Mouse (Mus musculus) heart, postnatal 14 days (tissue): ENCODE measurements around the gene Tcl1b2. TPM values are rescaled to one million over a fixed set of nuclear protein-coding genes. Genes with fewer than 3 reads are reported as not detected.
A peak's percentile ranks its signal among the peaks of the same experiment; 100 is the strongest.
"Not testable (repeated sequence)": the region's sequence is repeated elsewhere in the genome, so short reads cannot be mapped to it uniquely, and the experiment has no call there.

Experiments used
- DNase-seq, 2 experiments: peaks; one replicate each; pipeline ENCODE4 v3.0.0; 2021 to 2022
- intact Hi-C: fragments of 180-260 bp; cut with DNase I; formaldehyde crosslinking; loops from one replicate; pipeline ENCODE4 v1.15.1; 2025
- total RNA-seq, 2 experiments: library from RNA; stranded (reverse); gene quantifications; 2 replicates each; pipeline ENCODE4 v1.2.3; 2021

Gene Tcl1b2
- total RNA-seq, 2 experiments from 2014 or later, result not detected

- intact Hi-C loops, result no loop called here
- no peak for DNase-seq
Measured at GRCm38 (mm10) chr12:105159390-105159789, 13.6 kb downstream of the Tcl1b2 start, which contains the start of gene Tcl1b1. TSS of gene Tcl1b1 (plus strand) at chr12:105159690.

DNA sequence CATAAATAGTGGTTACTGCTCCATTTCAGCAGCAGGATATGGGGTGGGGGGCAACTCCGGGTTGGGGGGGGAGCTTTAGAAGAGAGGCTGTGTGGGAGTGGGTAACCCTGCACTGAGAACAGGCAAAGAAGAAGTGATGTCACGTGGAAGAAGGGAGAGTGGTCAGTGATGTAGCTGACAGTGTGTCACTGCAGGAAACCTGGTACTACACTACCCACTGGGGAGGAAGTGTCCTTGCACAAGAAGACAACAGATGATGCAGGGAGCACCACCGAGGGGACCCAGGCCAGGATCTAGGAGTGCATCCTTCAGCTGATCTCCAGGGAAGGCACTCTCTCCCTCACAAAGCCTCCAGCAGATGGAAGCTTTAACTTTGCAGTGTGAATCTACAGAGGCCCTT, 20.9 kb downstream of the Tcl1b2 start:
- no peak for DNase-seq
- intact Hi-C loops, result no loop called here

DNA sequence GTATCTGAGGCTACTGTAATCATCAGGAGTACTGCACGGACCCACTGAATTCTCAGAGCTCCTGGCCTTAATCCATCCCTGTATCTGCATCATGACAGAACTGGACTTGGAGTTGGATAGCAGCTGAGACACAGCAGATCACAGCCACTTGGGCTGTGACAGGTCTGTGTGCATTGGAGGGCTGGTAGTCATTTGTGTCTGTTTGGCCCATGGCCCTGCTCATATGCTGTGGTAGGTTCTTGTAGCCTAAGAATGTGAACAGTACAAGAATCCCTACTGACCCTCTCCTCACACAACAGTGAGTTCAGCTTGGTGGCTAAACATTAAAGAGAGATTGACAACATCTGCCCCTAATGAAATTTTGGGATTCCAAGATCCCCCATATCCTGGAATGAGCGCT, 27.6 kb downstream of the Tcl1b2 start:
- intact Hi-C loops, result loop anchor here (10.0 kb wide), 1 partner anchor 119 kb away; no protein-coding TSS in a partner anchor
- no peak for DNase-seq

DNA sequence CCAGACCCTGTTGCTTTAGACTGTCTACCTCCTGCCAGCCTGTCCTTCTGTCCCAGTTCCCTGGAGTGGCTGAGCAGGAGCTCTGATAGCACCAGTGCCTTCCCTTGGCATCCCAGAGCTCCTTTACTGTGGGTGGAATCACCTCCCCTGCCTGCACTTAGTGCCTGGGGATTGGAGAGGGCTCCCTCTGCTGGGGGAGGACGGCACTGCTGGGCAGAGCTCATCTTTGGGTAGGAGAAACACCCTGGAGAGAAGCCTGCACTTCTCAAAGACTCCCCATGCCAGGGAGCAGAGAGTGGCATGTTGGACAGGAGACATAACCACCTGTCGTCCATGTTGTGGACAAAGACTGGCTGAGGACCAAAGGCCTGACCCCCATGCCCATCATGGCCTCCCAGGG, 28.5 kb downstream of the Tcl1b2 start:
- intact Hi-C loops, result loop anchor here (10.0 kb wide), 1 partner anchor 120 kb away; no protein-coding TSS in a partner anchor
- peak; percentile 48 to 68 for DNase-seq

GRCm38 (mm10) chr12:105176044-105176443, 30.2 kb downstream of the Tcl1b2 start, which contains the start of gene Tcl1b5:
TSS of gene Tcl1b5 (plus strand) at chr12:105176344.
- intact Hi-C loops, result loop anchor here (10.0 kb wide), 1 partner anchor 121 kb away; no protein-coding TSS in a partner anchor
- not testable (repeated sequence) for DNase-seq

DNA sequence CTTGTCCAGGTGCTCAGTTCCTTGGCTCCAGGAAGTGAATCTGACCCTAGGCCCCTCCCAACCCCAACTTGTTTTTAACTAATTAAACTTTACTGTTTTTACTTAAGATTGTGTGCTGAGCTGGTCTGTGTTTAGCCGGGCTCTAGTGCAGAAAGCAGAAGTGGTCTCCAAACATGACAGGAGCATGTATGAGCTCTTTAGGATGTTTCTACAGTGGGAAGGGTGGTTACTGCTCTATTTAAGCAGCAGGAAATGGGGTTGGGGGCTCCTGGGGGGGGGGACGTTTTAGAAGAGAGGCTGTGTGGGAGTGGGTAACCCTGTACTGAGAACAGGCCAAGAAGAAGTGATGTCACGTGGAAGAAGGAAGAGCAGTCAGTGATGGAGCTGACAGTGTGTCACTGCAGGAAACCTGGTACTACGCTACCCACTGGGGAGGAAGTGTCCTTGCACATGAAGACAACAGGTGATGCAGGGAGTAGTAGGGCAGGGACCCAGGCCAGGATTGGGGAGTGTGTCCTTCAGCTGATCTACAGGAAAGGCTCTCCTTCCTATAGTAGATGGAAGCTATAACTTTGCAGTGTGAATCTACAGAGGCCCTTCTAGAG, 35.3 kb downstream of the Tcl1b2 start:
- intact Hi-C loops, DNase-seq: not testable (repeated sequence)

GRCm38 (mm10) chr12:105188980-105189379, 43.2 kb downstream of the Tcl1b2 start:
- intact Hi-C loops, result not testable (repeated sequence)
- peak in 1 of 2 experiments; percentile 10 for DNase-seq

GRCm38 (mm10) chr12:105190743-105191142, 44.9 kb downstream of the Tcl1b2 start, which contains the start of gene Tcl1b3:
TSS of gene Tcl1b3 (plus strand) at chr12:105191043.
- DNase-seq, intact Hi-C loops: not testable (repeated sequence)

GRCm38 (mm10) chr12:105199684-105200497, 54.1 kb downstream of the Tcl1b2 start:
- DNase-seq, intact Hi-C loops: not testable (repeated sequence)

DNA sequence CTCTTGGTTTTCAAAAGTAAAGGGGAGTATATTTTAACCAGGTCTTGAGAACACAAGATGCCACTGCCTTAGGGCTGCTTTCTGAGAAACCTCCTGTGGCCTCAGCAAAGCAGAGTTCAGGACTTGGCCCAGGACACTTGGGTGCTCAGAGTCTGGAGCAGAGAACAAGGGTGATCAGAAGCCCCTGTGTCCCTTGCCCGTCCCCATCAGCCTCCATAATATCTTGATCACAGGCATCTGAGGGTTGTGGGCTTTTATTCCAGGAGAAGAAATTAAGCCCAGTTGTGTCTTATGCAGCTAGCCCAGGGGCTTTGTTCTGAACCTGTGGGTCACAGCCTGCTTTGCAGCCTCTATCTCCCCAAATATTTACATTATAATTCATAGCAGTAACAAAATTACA, 55.8 kb downstream of the Tcl1b2 start, which contains the start of gene Tcl1b4:
TSS of gene Tcl1b4 (plus strand) at position 301 of the 400 bp plus-strand sequence.
- DNase-seq, intact Hi-C loops: not testable (repeated sequence)

Other genes with a start within 250 kb of the Tcl1b2 start
- gene Syne3, start 136.2 kb upstream of the Tcl1b2 start, total RNA-seq, result 1 to 10 TPM; 5.2 to 6.1 TPM
- 10 to 100 TPM; 90.2 to 91.5 TPM for gene Glrx5, start 113.3 kb upstream of the Tcl1b2 start, total RNA-seq
- gene Tcl1b1, start 13.7 kb downstream of the Tcl1b2 start, total RNA-seq, result not detected
- gene Tcl1b5, start 30.3 kb downstream of the Tcl1b2 start, total RNA-seq, result not detected
- not detected for gene Tcl1b3, start 45.0 kb downstream of the Tcl1b2 start, total RNA-seq
- not detected for gene Tcl1b4, start 55.9 kb downstream of the Tcl1b2 start, total RNA-seq
- not detected for gene Tcl1, start 76.8 kb downstream of the Tcl1b2 start, total RNA-seq
- not detected for gene Tunar, start 187.9 kb downstream of the Tcl1b2 start, total RNA-seq